Mouse (Mus musculus): ENCODE results near the gene Ehf. TPM values are rescaled to one million over a fixed set of nuclear protein-coding genes. Genes with fewer than 3 reads are reported as not detected.

Gene Ehf
- polyA plus RNA-seq, 1 experiment from 2014 or later, result 1.3 TPM

DNA sequence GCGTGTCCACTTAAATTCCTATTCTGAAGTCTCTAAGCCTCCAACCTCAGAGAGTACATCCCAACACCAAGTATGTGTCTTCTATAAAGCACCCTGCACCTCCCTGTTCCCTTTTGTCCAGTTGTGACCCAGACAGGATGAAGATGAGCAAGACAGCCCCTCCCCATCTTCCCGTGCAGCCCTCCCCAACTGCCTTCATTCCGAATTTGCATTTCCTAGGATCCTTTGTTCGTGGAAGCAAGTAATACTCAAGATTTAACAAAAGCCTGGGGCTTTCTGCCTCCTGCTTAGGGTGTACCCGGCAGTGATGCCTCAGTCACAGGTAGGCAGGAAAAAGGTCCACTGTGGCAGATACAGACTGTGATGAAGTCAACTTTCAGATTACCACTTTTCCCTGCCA lies 7.6 kb upstream of the Ehf start:
- H3K9ac ChIP-seq (ENCODE audit: low read length), result no peak overlapping the region
- WGBS, result 58% methylated on average over 5 of the region's 5 CpGs
- ATAC-seq (replicated peaks; ENCODE audit: extremely low read depth, insufficient read depth, low FRiP score), result no peak

DNA sequence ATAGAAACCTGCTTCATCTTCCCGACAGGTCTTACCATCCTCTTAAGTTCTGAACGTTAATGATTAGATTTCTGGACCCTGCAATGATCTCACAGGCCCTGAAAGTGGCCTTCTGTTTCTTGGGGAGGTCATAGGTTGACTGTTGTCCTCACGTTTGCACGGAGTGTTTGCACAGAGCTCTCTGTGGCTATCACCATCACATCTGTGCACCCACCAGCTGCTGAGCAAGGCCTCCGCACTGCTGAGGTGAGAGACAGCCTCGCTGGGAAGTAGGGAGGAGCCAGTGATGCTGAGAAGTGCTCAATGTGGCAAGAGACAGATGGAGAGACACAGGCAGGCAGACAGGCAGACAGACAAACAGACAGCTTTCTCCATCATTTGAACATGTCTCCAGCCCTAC lies 3.6 kb upstream of the Ehf start:
- H3K27me3 ChIP-seq (ENCODE audit: control insufficient read depth, insufficient read depth, low read length), result 0 out of 2 replicates have a peak, but pooled peaks cover 2% of the 10 kb centered on the region
- no peak overlapping the region for H3K27ac ChIP-seq (ENCODE audit: low read length)
- WGBS, result 29% methylated on average over 6 of the region's 6 CpGs
- H3K9me3 ChIP-seq (replicated peaks; ENCODE audit: control insufficient read depth, low read length), result no peaks in the 10 kb centered on the region
- ATAC-seq (replicated peaks; ENCODE audit: extremely low read depth, insufficient read depth, low FRiP score), result no peak
- no peaks in the 10 kb centered on the region for H3K4me1 ChIP-seq (ENCODE audit: control insufficient read depth, insufficient read depth, low read length)
- no peak overlapping the region for H3K4me2 ChIP-seq (ENCODE audit: low read depth, low read length)
- no peaks in the 10 kb centered on the region for H3K36me3 ChIP-seq (ENCODE audit: control insufficient read depth, insufficient read depth)
- no peak overlapping the region for H3K4me3 ChIP-seq (ENCODE audit: low read length)
- no peak overlapping the region for H3K9ac ChIP-seq (ENCODE audit: low read length)

More for the DNA sequence above, 7.6 kb upstream of the Ehf start:
- no peaks in the 10 kb centered on the region for H3K4me1 ChIP-seq (ENCODE audit: control insufficient read depth, insufficient read depth, low read length)
- no peak overlapping the region for H3K4me2 ChIP-seq (ENCODE audit: low read depth, low read length)
- H3K36me3 ChIP-seq (ENCODE audit: control insufficient read depth, insufficient read depth), result no peaks in the 10 kb centered on the region
- H3K9me3 ChIP-seq (replicated peaks; ENCODE audit: control insufficient read depth, low read length), result no peaks in the 10 kb centered on the region
- no peak overlapping the region for H3K4me3 ChIP-seq (ENCODE audit: low read length)
- no peak overlapping the region for H3K27ac ChIP-seq (ENCODE audit: low read length)
- 0 out of 2 replicates have a peak, but pooled peaks cover 2% of the 10 kb centered on the region for H3K27me3 ChIP-seq (ENCODE audit: control insufficient read depth, insufficient read depth, low read length)

GRCm38 (mm10) chr2:103302669-103303068 lies 409 bp downstream of the Ehf start:
- Histone ChIP-seq H3K36me3 (ENCODE audit: control insufficient read depth, insufficient read depth) (no peaks in the 10 kb centered on the region), H3K27me3 (ENCODE audit: control insufficient read depth, insufficient read depth, low read length) (no peaks in the 10 kb centered on the region), H3K4me3 (ENCODE audit: low read length) (no peak overlapping the region), H3K9me3 (replicated peaks; ENCODE audit: control insufficient read depth, low read length) (no peaks in the 10 kb centered on the region), H3K9ac (ENCODE audit: low read length) (no peak overlapping the region), H3K4me2 (ENCODE audit: low read depth, low read length) (no peak overlapping the region), H3K4me1 (ENCODE audit: control insufficient read depth, insufficient read depth, low read length) (no peaks in the 10 kb centered on the region), H3K27ac (ENCODE audit: low read length) (no peak overlapping the region)
- no peak for ATAC-seq (replicated peaks; ENCODE audit: extremely low read depth, insufficient read depth, low FRiP score)
- WGBS, result 29% methylated on average over 6 of the region's 6 CpGs

DNA sequence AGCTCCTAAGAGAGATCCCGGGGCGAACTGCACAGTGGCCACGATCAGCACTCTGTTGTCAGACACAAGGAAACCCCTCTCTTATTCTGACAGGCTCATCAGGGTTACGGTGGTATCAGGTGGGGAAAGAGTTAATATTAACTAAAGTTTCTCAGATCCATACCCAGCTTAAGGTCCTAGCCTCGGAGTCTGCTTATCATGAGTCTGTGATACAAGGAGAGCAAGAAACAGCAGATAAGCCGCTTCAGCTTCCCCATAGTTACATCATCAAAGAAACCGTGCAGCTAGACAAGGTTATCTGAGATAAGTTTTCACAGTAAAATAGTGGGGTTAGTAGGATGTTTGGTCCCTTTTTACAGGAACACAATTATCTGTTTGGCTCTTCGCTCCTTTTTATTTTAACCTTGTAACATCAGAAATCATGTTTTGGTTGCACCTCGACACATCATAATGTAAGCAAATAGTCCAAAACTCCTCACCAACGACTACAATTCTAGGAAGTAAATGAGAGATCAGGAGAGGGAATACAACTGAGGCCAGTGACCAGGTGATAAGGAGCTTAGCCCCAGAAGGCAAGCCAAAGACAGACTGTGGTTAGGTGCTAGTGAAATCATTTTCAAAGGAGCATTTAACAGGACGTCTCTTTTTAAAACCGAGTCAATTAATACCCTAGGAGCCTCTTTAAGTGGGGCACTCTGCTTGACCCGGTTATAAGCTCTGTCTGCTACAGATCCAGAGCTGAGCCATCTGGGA lies 4.2 kb downstream of the Ehf start:
- no peak overlapping the region for H3K4me2 ChIP-seq (ENCODE audit: low read depth, low read length)
- no peaks in the 10 kb centered on the region for H3K27me3 ChIP-seq (ENCODE audit: control insufficient read depth, insufficient read depth, low read length)
- H3K36me3 ChIP-seq (ENCODE audit: control insufficient read depth, insufficient read depth), result no peaks in the 10 kb centered on the region
- H3K4me1 ChIP-seq (ENCODE audit: control insufficient read depth, insufficient read depth, low read length), result no peaks in the 10 kb centered on the region
- ATAC-seq (replicated peaks; ENCODE audit: extremely low read depth, insufficient read depth, low FRiP score), result no peak
- WGBS, result 24% methylated on average over 13 of the region's 13 CpGs
- H3K27ac ChIP-seq (ENCODE audit: low read length), result no peak overlapping the region
- H3K4me3 ChIP-seq (ENCODE audit: low read length), result no peak overlapping the region
- no peak overlapping the region for H3K9ac ChIP-seq (ENCODE audit: low read length)
- no peaks in the 10 kb centered on the region for H3K9me3 ChIP-seq (replicated peaks; ENCODE audit: control insufficient read depth, low read length)

- Histone ChIP-seq H3K9me3 (replicated peaks; ENCODE audit: control insufficient read depth, low read length) (no peaks in the 10 kb centered on the region), H3K4me1 (ENCODE audit: control insufficient read depth, insufficient read depth, low read length) (peaks cover 4% of the 10 kb centered on the region), H3K27me3 (ENCODE audit: control insufficient read depth, insufficient read depth, low read length) (no peaks in the 10 kb centered on the region), H3K4me2 (ENCODE audit: low read depth, low read length) (no peak overlapping the region), H3K4me3 (ENCODE audit: low read length) (no peak overlapping the region), H3K9ac (ENCODE audit: low read length) (no peak overlapping the region), H3K36me3 (ENCODE audit: control insufficient read depth, insufficient read depth) (no peaks in the 10 kb centered on the region), H3K27ac (ENCODE audit: low read length) (no peak overlapping the region)
- no peak for ATAC-seq (replicated peaks; ENCODE audit: extremely low read depth, insufficient read depth, low FRiP score)
- WGBS, result 22% methylated on average over 3 of the region's 3 CpGs
These were observed 8.6 kb downstream of the Ehf start for GRCm38 (mm10) chr2:103294526-103294925.

- no peak overlapping the region for H3K27ac ChIP-seq (ENCODE audit: low read length)
- H3K27me3 ChIP-seq (ENCODE audit: control insufficient read depth, insufficient read depth, low read length), result no peaks in the 10 kb centered on the region
- H3K9me3 ChIP-seq (replicated peaks; ENCODE audit: control insufficient read depth, low read length), result no peaks in the 10 kb centered on the region
- H3K4me3 ChIP-seq (ENCODE audit: low read length), result no peak overlapping the region
- H3K4me2 ChIP-seq (ENCODE audit: low read depth, low read length), result no peak overlapping the region
- 76% methylated on average over 5 of the region's 5 CpGs for WGBS
- H3K36me3 ChIP-seq (ENCODE audit: control insufficient read depth, insufficient read depth), result no peaks in the 10 kb centered on the region
- no peak for ATAC-seq (replicated peaks; ENCODE audit: extremely low read depth, insufficient read depth, low FRiP score)
- H3K4me1 ChIP-seq (ENCODE audit: control insufficient read depth, insufficient read depth, low read length), result peaks cover 7% of the 10 kb centered on the region
- no peak overlapping the region for H3K9ac ChIP-seq (ENCODE audit: low read length)
These were observed 9.3 kb downstream of the Ehf start for GRCm38 (mm10) chr2:103293751-103294150.

DNA sequence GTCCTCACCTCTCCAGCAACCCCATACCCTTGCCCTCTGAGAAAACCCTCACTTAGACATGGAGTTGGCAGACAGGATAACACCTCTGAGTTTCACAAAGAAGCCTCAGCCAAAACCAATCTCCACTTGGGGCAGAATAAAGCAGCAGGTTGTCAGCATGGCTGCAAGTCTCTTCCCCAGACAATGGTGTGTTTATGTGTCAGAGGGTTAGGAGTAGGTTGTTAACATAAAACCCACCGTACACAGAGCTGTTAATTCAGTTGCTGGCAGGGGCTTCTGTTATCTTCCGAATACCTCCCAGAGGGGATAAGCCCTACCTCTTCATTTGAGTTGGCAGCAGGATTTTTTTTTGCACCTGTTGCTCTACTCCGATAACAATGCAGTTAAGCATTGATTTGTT lies 9.9 kb downstream of the Ehf start:
- no peaks in the 10 kb centered on the region for H3K36me3 ChIP-seq (ENCODE audit: control insufficient read depth, insufficient read depth)
- H3K9me3 ChIP-seq (replicated peaks; ENCODE audit: control insufficient read depth, low read length), result no peaks in the 10 kb centered on the region
- no peaks in the 10 kb centered on the region for H3K27me3 ChIP-seq (ENCODE audit: control insufficient read depth, insufficient read depth, low read length)
- H3K4me2 ChIP-seq (ENCODE audit: low read depth, low read length), result no peak overlapping the region
- H3K27ac ChIP-seq (ENCODE audit: low read length), result no peak overlapping the region
- no peak overlapping the region for H3K9ac ChIP-seq (ENCODE audit: low read length)
- ATAC-seq (replicated peaks; ENCODE audit: extremely low read depth, insufficient read depth, low FRiP score), result no peak
- H3K4me3 ChIP-seq (ENCODE audit: low read length), result no peak overlapping the region
- 48% methylated on average over 3 of the region's 3 CpGs for WGBS
- peaks cover 7% of the 10 kb centered on the region for H3K4me1 ChIP-seq (ENCODE audit: control insufficient read depth, insufficient read depth, low read length)

- no peak overlapping the region for H3K4me2 ChIP-seq (ENCODE audit: low read depth, low read length)
- H3K4me1 ChIP-seq (ENCODE audit: control insufficient read depth, insufficient read depth, low read length), result peaks cover 7% of the 10 kb centered on the region
- no peaks in the 10 kb centered on the region for H3K27me3 ChIP-seq (ENCODE audit: control insufficient read depth, insufficient read depth, low read length)
- H3K4me3 ChIP-seq (ENCODE audit: low read length), result no peak overlapping the region
- H3K9me3 ChIP-seq (replicated peaks; ENCODE audit: control insufficient read depth, low read length), result no peaks in the 10 kb centered on the region
- no peaks in the 10 kb centered on the region for H3K36me3 ChIP-seq (ENCODE audit: control insufficient read depth, insufficient read depth)
- H3K9ac ChIP-seq (ENCODE audit: low read length), result no peak overlapping the region
- ATAC-seq (replicated peaks; ENCODE audit: extremely low read depth, insufficient read depth, low FRiP score), result no peak
- no peak overlapping the region for H3K27ac ChIP-seq (ENCODE audit: low read length)
- WGBS, result 71% methylated on average over 2 of the region's 2 CpGs
These were observed 12.3 kb downstream of the Ehf start for GRCm38 (mm10) chr2:103290705-103291269.

DNA sequence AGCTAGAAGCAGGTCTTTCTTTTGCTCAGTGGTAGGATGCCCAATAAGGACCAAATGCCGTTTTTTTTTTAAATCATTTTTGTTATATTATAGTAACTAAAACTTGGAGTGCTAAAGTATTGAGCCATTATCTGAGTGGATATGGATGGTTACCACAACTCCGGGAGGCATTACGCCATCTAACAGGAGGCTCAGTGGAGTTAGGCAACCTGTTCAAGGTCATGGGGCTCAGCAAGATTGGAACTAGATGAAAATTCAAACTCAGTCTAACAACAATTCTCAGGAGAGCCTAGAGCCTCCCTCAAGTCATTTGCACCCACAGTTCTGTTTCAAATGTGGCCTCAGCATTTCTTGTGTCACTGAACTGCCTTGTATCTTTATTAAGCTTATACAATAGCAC lies 12.9 kb downstream of the Ehf start:
- H3K9me3 ChIP-seq (replicated peaks; ENCODE audit: control insufficient read depth, low read length), result no peaks in the 10 kb centered on the region
- no peak for ATAC-seq (replicated peaks; ENCODE audit: extremely low read depth, insufficient read depth, low FRiP score)
- WGBS, result 94% methylated on average over 3 of the region's 3 CpGs
- no peak overlapping the region for H3K9ac ChIP-seq (ENCODE audit: low read length)
- no peak overlapping the region for H3K27ac ChIP-seq (ENCODE audit: low read length)
- H3K27me3 ChIP-seq (ENCODE audit: control insufficient read depth, insufficient read depth, low read length), result no peaks in the 10 kb centered on the region
- peaks cover 7% of the 10 kb centered on the region for H3K4me1 ChIP-seq (ENCODE audit: control insufficient read depth, insufficient read depth, low read length)
- no peak overlapping the region for H3K4me2 ChIP-seq (ENCODE audit: low read depth, low read length)
- no peak overlapping the region for H3K4me3 ChIP-seq (ENCODE audit: low read length)
- H3K36me3 ChIP-seq (ENCODE audit: control insufficient read depth, insufficient read depth), result no peaks in the 10 kb centered on the region

All from heart, embryonic 16.5 days (tissue).